Mouse (Mus musculus): Measurements from ENCODE around the gene Anxa6. TPM values are rescaled to one million over a fixed set of nuclear protein-coding genes. Genes with fewer than 3 reads are reported as not detected.

The Anxa6 gene
- total and polyA plus RNA-seq, 3 experiments, result 47.0 to 49.4 TPM; not detected in 1

DNA sequence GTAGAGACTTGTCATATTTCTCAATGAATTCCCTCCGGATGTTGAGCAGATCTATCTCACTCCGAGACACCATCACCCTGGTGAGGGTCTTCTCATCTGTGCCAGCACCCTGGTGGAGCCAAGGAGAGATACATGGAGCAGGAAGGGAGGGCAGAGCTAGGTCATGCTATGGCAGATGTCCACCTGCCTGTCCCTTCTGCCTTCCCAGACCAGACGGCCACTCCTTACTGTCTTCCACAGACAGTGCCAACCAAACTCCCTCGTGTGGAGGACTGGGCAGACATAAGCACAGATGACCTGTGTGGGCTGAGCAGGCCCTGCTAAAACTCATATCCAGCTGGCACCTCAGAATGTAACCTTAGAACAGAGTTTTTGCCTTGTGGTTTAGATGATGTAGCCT is 51.6 kb downstream of the Anxa6 start:
- Histone ChIP-seq H3K27me3 (ENCODE audit: control insufficient read depth in 1 of 2, insufficient read depth in 2 of 2, low read length in 2 of 2) (no peaks in the 10 kb centered on the region), H3K4me3 (ENCODE audit: control insufficient read depth in 1 of 2, insufficient read depth in 1 of 2, low read depth in 2 of 2, low read length in 2 of 2) (no peak overlapping the region), H3K36me3 (ENCODE audit: control insufficient read depth in 1 of 2, insufficient read depth in 2 of 2, low read length in 2 of 2) (no peaks in the 10 kb centered on the region; a peak in 1 of 4 replicates), H3K9ac (ENCODE audit: control insufficient read depth, low read depth, low read length, poor library complexity, severe bottlenecking) (no peak overlapping the region), H3K4me1 (ENCODE audit: control insufficient read depth in 1 of 2, insufficient read depth in 2 of 2, low read length in 2 of 2) (no peaks in the 10 kb centered on the region), H3K9me3 (replicated peaks; ENCODE audit: insufficient read depth, low read length) (no peaks in the 10 kb centered on the region), H3K27ac (ENCODE audit: control insufficient read depth, low read depth, low read length) (no peak overlapping the region), H3K79me2 (ENCODE audit: control insufficient read depth, insufficient read depth, low read length, poor library complexity) (no peaks in the 10 kb centered on the region)
- TF ChIP-seq GABPA (IDR thresholded peaks at IDR 0.05; ENCODE audit: low read depth, low read length), result no peak
- TF ChIP-seq NELFE (IDR thresholded peaks at IDR 0.05; ENCODE audit: low read depth, low read length), result no peak
- no peak for TF ChIP-seq BHLHE40 (IDR thresholded peaks at IDR 0.05; ENCODE audit: borderline replicate concordance, low read depth, low read length)
- no peak for TF ChIP-seq GATA1 (IDR thresholded peaks at IDR 0.05; ENCODE audit: low read depth, low read length)
- TF ChIP-seq RAD21 (IDR thresholded peaks at IDR 0.05; ENCODE audit: low read depth, low read length), result no peak
- no peak for TF ChIP-seq ELF1 (IDR thresholded peaks at IDR 0.05; ENCODE audit: low read depth, low read length)
- TF ChIP-seq ZKSCAN1 (IDR thresholded peaks at IDR 0.05; ENCODE audit: low read depth, low read length), result no peak
- no peak for TF ChIP-seq TBP (IDR thresholded peaks at IDR 0.05; ENCODE audit: low read depth, low read length)
- no peak for TF ChIP-seq ZNF384 (IDR thresholded peaks at IDR 0.05; ENCODE audit: low read depth, low read length)
- no peak for TF ChIP-seq MEF2A (IDR thresholded peaks at IDR 0.05; ENCODE audit: extremely low read depth, insufficient replicate concordance, low read depth, low read length, poor library complexity, severe bottlenecking)
- TF ChIP-seq CTCF (IDR thresholded peaks at IDR 0.05 in 2 of 3, conservative IDR thresholded peaks at IDR 0.05 in 1 of 3; ENCODE audit: control insufficient read depth in 1 of 3, insufficient read depth in 1 of 3, low read depth in 2 of 3, low read length in 3 of 3, poor library complexity in 1 of 3, severe bottlenecking in 1 of 3), result no peak
- TF ChIP-seq HCFC1 (IDR thresholded peaks at IDR 0.05; ENCODE audit: low read depth, low read length), result no peak
- TF ChIP-seq ETS1 (IDR thresholded peaks at IDR 0.05; ENCODE audit: low read depth, low read length), result no peak
- no peak for TF ChIP-seq TAL1 (IDR thresholded peaks at IDR 0.05; ENCODE audit: low read length)
- TF ChIP-seq POLR2AphosphoS5 (IDR thresholded peaks at IDR 0.05; ENCODE audit: borderline replicate concordance, low read depth, low read length), result no peak
- no peak for TF ChIP-seq JUND (IDR thresholded peaks at IDR 0.05; ENCODE audit: low read depth, low read length)
- TF ChIP-seq CHD1 (IDR thresholded peaks at IDR 0.05; ENCODE audit: low read depth, low read length), result no peak
- TF ChIP-seq SMC3 (IDR thresholded peaks at IDR 0.05; ENCODE audit: low read depth, low read length), result no peak
- TF ChIP-seq E2F4 (IDR thresholded peaks at IDR 0.05; ENCODE audit: borderline replicate concordance, low read depth, low read length), result no peak
- DNase-seq (ENCODE audit: low read depth, low spot score), result no peak

DNA sequence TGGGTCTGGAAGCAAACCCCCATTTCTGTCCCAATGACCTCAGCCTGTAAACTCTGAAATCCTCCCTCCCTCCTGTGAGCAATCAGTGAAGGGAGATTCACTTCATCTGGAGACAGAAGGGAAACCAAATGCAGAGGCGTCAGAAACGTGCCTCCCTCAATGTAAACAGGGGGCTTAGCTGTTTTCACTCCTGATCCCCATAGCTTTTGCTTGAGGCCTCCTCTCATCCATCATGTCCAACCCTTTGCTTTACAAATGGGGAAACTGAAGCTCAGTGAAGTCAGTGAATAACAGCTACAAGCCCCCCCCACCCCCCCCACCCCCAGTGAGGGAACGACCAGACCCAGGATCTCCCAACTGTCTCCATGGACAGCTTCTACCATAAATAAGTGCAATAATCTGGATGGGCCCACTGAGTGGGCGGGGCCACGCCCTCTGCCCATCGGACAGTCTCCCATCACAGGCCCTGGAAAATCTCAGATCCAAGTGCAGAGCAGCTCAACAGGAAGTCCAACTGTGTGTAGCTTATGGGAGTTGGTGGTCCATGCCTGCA is 55.8 kb downstream of the Anxa6 start:
- H3K9me3 ChIP-seq (replicated peaks; ENCODE audit: insufficient read depth, low read length), result no peaks in the 10 kb centered on the region
- H3K27me3 ChIP-seq (ENCODE audit: control insufficient read depth in 1 of 2, insufficient read depth in 2 of 2, low read length in 2 of 2), result no peaks in the 10 kb centered on the region
- no peak overlapping the region for H3K9ac ChIP-seq (ENCODE audit: control insufficient read depth, low read depth, low read length, poor library complexity, severe bottlenecking)
- H3K4me3 ChIP-seq (ENCODE audit: control insufficient read depth in 1 of 2, insufficient read depth in 1 of 2, low read depth in 2 of 2, low read length in 2 of 2), result no peak overlapping the region
- H3K4me1 ChIP-seq (ENCODE audit: control insufficient read depth in 1 of 2, insufficient read depth in 2 of 2, low read length in 2 of 2), result peaks cover 7 to 15% of the 10 kb centered on the region in 2 experiments
- no peak for DNase-seq (ENCODE audit: low read depth, low spot score)
- H3K27ac ChIP-seq (ENCODE audit: control insufficient read depth, low read depth, low read length), result no peak overlapping the region
- H3K36me3 ChIP-seq (ENCODE audit: control insufficient read depth in 1 of 2, insufficient read depth in 2 of 2, low read length in 2 of 2), result peaks cover 0 to 9% of the 10 kb centered on the region in 2 experiments; a peak in 2 of 4 replicates
- TF ChIP-seq USF2 (IDR thresholded peaks at IDR 0.05; ENCODE audit: borderline replicate concordance in 1 of 2, insufficient read depth in 1 of 2, low read depth in 1 of 2, low read length in 2 of 2) (no peak), CTCF (IDR thresholded peaks at IDR 0.05 in 2 of 3, conservative IDR thresholded peaks at IDR 0.05 in 1 of 3; ENCODE audit: control insufficient read depth in 1 of 3, insufficient read depth in 1 of 3, low read depth in 2 of 3, low read length in 3 of 3, poor library complexity in 1 of 3, severe bottlenecking in 1 of 3) (no peak)
- no peaks in the 10 kb centered on the region for H3K79me2 ChIP-seq (ENCODE audit: control insufficient read depth, insufficient read depth, low read length, poor library complexity)
